Mouse (Mus musculus) thymus, postnatal 14 days (tissue): ENCODE data around the gene Fthl17d.
"Not testable (repeated sequence)": the region's sequence is repeated elsewhere in the genome, so short reads cannot be mapped to it uniquely, and the experiment has no call there.

ENCODE experiments used
- DNase-seq: peaks from one replicate; pipeline ENCODE4 v3.0.0; 2021

Gene Fthl17d

DNA sequence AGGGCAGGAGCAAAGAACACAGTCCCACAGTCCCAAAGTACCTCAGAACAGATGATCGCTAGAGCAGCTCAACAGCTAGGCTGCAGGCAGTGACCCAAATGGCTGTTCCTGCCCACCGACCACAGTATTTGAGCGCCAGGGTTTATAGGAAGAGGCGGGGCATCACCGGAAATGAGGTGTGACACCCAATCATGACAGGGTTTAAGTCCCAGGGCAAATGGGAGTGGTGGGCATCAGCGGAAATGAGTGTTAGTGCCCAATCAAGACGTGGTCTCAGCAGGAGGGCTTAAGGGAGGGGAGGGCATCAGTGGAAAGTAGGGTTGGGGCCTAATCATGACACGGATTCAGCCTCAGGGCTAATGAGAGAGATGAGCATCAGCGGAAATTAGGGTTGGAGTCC, at the start of gene Fthl17d:
Fthl17d (minus strand) TSS at position 101 of the 400 bp plus-strand sequence.
- DNase-seq, result not testable (repeated sequence)

DNA sequence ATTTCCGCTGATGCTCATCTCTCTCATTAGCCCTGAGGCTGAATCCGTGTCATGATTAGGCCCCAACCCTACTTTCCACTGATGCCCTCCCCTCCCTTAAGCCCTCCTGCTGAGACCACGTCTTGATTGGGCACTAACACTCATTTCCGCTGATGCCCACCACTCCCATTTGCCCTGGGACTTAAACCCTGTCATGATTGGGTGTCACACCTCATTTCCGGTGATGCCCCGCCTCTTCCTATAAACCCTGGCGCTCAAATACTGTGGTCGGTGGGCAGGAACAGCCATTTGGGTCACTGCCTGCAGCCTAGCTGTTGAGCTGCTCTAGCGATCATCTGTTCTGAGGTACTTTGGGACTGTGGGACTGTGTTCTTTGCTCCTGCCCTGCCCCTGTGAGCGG, 46.6 kb upstream of the Fthl17d start, which contains the start of gene Fthl17e:
Fthl17e (plus strand) TSS at position 301 of the 400 bp plus-strand sequence.
- DNase-seq, result not testable (repeated sequence)

DNA sequence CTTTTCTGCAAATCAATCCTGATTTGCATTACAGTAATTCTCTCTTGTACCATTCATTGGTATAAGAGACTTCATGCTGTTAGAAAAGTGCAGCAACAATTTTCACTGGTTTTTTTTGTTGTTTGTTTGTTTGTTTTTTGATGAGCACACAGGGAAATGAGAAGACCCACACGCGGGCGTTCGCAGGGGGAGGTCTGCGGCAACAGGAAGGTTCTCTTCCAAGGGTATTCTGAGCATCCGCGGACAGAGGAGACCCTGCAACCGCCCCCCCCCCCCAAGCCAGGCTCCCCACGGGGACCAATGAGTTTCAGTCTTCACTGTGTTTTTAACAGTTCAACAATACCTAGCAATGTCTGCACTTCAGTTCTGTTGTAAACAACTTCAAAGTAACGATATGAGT, 32.9 kb upstream of the Fthl17d start:
- no peak for DNase-seq

DNA sequence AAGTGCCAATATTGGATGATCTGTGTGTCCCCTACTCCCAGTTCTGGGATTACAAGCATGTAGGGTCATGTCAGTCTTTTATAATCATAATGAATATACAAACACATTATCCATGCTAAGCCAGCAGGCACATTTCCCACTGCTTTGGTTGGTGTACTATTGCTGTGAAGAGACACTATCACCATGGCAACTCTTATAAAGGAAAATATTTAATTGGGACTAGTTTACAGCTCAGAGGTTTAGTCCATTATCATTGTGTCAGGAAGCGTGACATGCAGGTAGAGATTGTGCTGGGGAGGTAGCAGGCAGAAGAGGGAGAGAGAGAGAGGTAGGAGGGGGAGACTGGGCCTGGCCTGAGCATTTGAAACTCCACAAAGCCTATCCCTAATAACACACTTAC, 29.5 kb upstream of the Fthl17d start:
- DNase-seq, result no peak

DNA sequence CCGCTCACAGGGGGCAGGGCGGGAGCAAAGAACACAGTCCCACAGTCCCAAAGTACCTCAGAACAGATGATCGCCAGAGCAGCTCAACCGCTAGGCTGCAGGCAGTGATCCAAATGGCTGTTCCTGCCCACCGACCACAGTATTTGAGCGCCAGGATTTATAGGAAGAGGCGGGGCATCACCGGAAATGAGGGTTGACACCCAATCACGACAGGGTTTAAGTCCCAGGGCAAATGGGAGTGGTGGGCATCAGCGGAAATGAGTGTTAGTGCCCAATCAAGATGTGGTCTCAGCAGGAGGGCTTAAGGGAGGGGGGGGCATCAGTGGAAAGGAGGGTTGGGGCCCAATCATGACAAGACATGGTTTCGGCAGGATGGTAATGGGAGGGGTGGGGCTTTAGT, 10.1 kb downstream of the Fthl17d start, which contains the start of gene Fthl17c:
Fthl17c (minus strand) TSS at position 101 of the 400 bp plus-strand sequence.
- not testable (repeated sequence) for DNase-seq

DNA sequence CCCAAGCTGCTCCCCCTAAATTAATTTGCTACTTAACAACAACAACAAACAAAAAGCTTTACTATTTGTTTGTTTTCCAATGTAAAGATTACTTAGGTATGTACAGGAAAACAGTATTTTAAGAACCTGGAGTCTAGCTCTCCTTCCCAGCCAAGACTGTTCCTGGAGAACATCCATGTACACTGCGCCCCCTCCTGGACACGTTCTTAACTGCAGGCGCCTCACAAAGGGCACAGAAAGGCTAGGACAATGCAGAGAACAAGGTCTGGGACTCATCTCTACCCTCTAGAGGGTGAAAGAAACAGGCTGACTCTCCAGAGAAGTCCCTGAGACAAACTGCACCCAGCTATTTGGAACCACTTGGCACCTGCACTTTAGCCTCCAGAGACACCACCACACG, 21.9 kb downstream of the Fthl17d start:
- DNase-seq, result not testable (repeated sequence)

DNA sequence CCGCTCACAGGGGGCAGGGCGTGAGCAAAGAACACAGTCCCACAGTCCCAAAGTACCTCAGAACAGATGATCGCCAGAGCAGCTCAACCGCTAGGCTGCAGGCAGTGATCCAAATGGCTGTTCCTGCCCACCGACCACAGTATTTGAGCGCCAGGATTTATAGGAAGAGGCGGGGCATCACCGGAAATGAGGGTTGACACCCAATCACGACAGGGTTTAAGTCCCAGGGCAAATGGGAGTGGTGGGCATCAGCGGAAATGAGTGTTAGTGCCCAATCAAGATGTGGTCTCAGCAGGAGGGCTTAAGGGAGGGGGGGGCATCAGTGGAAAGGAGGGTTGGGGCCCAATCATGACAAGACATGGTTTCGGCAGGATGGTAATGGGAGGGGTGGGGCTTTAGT, 23.7 kb downstream of the Fthl17d start, which contains the start of gene Fthl17b:
Fthl17b (minus strand) TSS at position 101 of the 400 bp plus-strand sequence.
- not testable (repeated sequence) for DNase-seq

DNA sequence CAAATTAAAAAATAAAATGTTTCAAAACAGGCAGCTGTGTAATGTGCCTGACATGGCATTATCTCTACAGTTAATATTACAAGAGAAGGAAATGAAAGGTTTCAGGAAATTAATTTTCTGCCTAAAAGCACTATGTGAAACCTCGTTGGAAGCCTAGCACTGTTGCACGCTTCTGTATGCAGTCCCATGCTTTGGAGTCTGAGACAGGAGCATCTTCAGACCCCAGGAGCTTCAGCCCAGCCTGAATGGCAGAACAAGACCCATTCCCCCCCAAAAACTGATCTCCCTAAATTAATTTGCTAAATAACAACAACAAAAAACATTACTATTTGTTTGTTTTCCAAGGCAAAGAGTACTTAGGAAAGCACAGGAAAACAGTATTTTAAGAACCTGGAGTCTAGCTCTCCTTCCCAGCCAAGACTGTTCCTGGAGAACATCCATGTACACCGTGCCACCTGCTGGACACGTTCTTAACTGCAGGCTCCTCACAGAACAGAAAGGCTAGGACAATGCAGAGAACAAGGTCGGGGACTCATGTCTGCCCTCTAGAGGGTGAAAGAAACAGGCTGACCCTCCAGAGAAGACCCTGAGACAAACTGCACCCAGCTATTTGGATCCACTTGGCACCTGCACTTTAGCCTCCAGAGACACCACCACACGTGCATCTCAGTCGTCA, 38.3 kb downstream of the Fthl17d start:
- peak; percentile 68 for DNase-seq

DNA sequence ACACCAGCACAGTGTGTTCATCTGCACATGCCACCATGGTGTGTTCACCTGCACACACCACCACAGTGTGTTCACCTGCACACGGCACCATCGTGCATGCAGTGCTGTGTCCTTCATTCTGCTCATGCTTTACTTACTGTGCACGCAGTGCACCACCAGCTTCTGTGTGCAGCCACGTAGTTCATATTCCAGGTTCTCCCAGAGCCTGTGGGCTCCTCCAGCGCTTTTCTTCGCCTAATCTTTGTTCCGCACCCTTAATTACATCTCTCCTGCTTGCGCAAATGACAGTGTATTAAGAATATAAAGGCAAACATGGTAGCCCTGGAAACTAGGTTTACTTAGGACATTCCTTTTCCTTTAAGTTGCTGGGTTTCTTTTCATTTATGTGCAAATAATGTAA, 42.5 kb downstream of the Fthl17d start:
- no peak for DNase-seq
